Mouse (Mus musculus) liver, adult 2 months (tissue): Measurements from ENCODE around the gene Snx3.

Source experiments
- CTCF ChIP-seq: fragments of 200-500 bp; IDR thresholded peaks from 2 replicates; pipeline ENCODE4 v1.5.1; 2011; ENCODE audit warnings: low read depth, low read length, control low read depth
- POLR2A ChIP-seq: fragments of 200-500 bp; IDR thresholded peaks from 2 replicates; pipeline ENCODE4 v1.6.1; 2011; ENCODE audit warnings: low read length, control low read depth; ENCODE audit not compliant: insufficient read depth; ENCODE audit errors: extremely low read depth

DNA sequence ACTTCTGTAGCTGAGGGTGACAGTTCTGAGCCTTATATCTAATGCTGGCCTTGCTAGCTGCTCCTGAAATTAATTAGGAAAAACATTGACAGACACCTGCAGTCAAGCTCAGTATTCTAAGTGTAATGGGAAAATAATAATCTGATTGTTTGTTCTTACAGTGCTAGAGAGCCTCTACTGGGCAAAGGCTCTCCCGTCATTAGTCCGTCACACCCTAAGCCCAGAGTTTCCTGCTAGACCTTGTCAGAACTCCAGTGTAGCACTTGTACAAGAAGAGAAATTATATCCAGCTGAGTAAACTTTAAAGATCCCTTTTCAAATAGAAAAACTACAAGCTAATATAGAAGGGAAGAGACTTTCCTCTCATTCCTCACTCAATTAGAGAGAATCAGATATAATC is 21.1 kb downstream of the Snx3 start:
- TF ChIP-seq POLR2A (no peak), CTCF (no peak)
